Mouse (Mus musculus) midbrain, embryonic 15.5 days (tissue): ENCODE measurements around the gene Cad. TPM values are rescaled to one million over a fixed set of nuclear protein-coding genes. Genes with fewer than 3 reads are reported as not detected.

ENCODE experiments used
- ATAC-seq: fragments of 200-750 bp; cut with Nextera tagmentation; replicated peaks from 2 replicates; pipeline ENCODE4 v1.8.0; 2017; ENCODE audit warnings: moderate TSS enrichment
- H3K27ac ChIP-seq: fragments of 300-500 bp; sonication (generic); 2 replicates; pipeline ENCODE4 v1.5.1; 2015; ENCODE audit warnings: mild to moderate bottlenecking, inconsistent platforms
- H3K27me3 ChIP-seq: fragments of 300-500 bp; sonication (generic); replicated peaks from 2 replicates; pipeline ENCODE4 v1.6.1; 2015; ENCODE audit warnings: inconsistent platforms
- H3K36me3 ChIP-seq: fragments of 300-500 bp; sonication (generic); replicated peaks from 2 replicates; pipeline ENCODE4 v1.6.1; 2015; ENCODE audit warnings: inconsistent platforms
- H3K4me1 ChIP-seq: fragments of 300-500 bp; sonication (generic); 2 replicates; pipeline ENCODE4 v1.6.1; 2015; ENCODE audit warnings: inconsistent platforms
- H3K4me2 ChIP-seq: fragments of 300-500 bp; sonication (generic); 2 replicates; pipeline ENCODE4 v1.6.1; 2015; ENCODE audit warnings: inconsistent platforms, mild to moderate bottlenecking, moderate library complexity
- H3K4me3 ChIP-seq: fragments of 300-500 bp; sonication (generic); 2 replicates; pipeline ENCODE4 v1.5.1; 2015; ENCODE audit warnings: mild to moderate bottlenecking, inconsistent platforms
- H3K9ac ChIP-seq: fragments of 300-500 bp; sonication (generic); 2 replicates; pipeline ENCODE4 v1.6.1; 2015; ENCODE audit warnings: mild to moderate bottlenecking, inconsistent platforms
- H3K9me3 ChIP-seq: fragments of 300-500 bp; sonication (generic); 2 replicates; pipeline ENCODE4 v1.6.1; 2016; ENCODE audit warnings: inconsistent platforms
- WGBS: fragments of 180-500 bp; shearing (Covaris S2); methylation state at CpG from one replicate; pipeline ENCODE4 v1.1.7; 2015; ENCODE audit warnings: mixed read lengths; 5-methylcytosine and 5-hydroxymethylcytosine counted together
- polyA plus RNA-seq: library from polyadenylated mRNA; unstranded; fragments of >200 nt; fragmentation: Nextera tagmentation; extraction: Ambion mirVana; gene quantifications from 2 replicates; pipeline ENCODE4 v1.2.1, GENCODE M21; 2015

Cad gene
- polyA plus RNA-seq, 1 experiment from 2014 or later: 16.2 TPM

GRCm38 (mm10) chr5:31094100-31094798 lies 39.7 kb downstream of the Cad start:
- H3K4me2 ChIP-seq: peak overlapping the region; percentile 53
- WGBS: 1% methylated on average over 29 of the region's 29 CpGs

GRCm38 (mm10) chr5:31094799-31095691 lies 40.5 kb downstream of the Cad start:
- WGBS: under 1% methylated on average over 59 of the region's 59 CpGs
- ATAC-seq: peak; percentile 7; the same call in 1 of the 2 replicates
- Histone ChIP-seq H3K4me1 (peaks cover 30% of the 10 kb centered on the region), H3K9me3 (no peaks in the 10 kb centered on the region), H3K36me3 (no peaks in the 10 kb centered on the region), H3K4me2 (peak overlapping the region; percentile 53), H3K9ac (peak overlapping the region; percentile 0; the same call in 1 of the 2 replicates), H3K27me3 (peaks cover 72% of the 10 kb centered on the region), H3K27ac (no peak overlapping the region), H3K4me3 (peak overlapping the region; percentile 14)

More at GRCm38 (mm10) chr5:31094100-31094798, 39.7 kb downstream of the Cad start:
- H3K4me1 ChIP-seq: peaks cover 30% of the 10 kb centered on the region
- peak overlapping the region; percentile 44 for H3K4me3 ChIP-seq
- H3K9ac ChIP-seq: no peak overlapping the region
- H3K9me3 ChIP-seq: no peaks in the 10 kb centered on the region
- H3K27ac ChIP-seq: no peak overlapping the region
- no peaks in the 10 kb centered on the region for H3K36me3 ChIP-seq
- ATAC-seq: no peak
- H3K27me3 ChIP-seq: peaks cover 75% of the 10 kb centered on the region

GRCm38 (mm10) chr5:31095711-31096480 lies 41.3 kb downstream of the Cad start:
- 20% methylated on average over 11 of the region's 11 CpGs for WGBS
- Histone ChIP-seq H3K4me3 (peak overlapping the region; percentile 14; the same call in 1 of the 2 replicates), H3K9ac (no peak overlapping the region), H3K27me3 (peaks cover 64% of the 10 kb centered on the region), H3K4me2 (peak overlapping the region; percentile 53), H3K27ac (no peak overlapping the region), H3K9me3 (no peaks in the 10 kb centered on the region), H3K36me3 (no peaks in the 10 kb centered on the region), H3K4me1 (peaks cover 30% of the 10 kb centered on the region)
- peak; percentile 24; the same call in 1 of the 2 replicates for ATAC-seq

GRCm38 (mm10) chr5:31105814-31106335 lies 51.3 kb downstream of the Cad start, which contains the start of gene Dnajc5g:
Gene Dnajc5g (plus strand): TSS chr5:31106285.
- 86% methylated on average over 9 of the region's 9 CpGs for WGBS

GRCm38 (mm10) chr5:31108000-31108490 lies 53.5 kb downstream of the Cad start, which contains the start of gene Slc30a3:
Gene Slc30a3 (minus strand): TSS chr5:31108237.
- Histone ChIP-seq H3K4me2 (no peak within 1 kb of the TSS), H3K4me3 (no peak within 1 kb of the TSS), H3K9me3 (no peaks in the 10 kb centered on the region), H3K27ac (no peak within 1 kb of the TSS), H3K9ac (no peak within 1 kb of the TSS), H3K36me3 (no peaks in the 10 kb centered on the region), H3K27me3 (no peaks in the 10 kb centered on the region), H3K4me1 (no peaks in the 10 kb centered on the region)
- ATAC-seq: no peak
- 94% methylated on average over 18 of the region's 18 CpGs for WGBS

More at GRCm38 (mm10) chr5:31105814-31106335, 51.3 kb downstream of the Cad start, which contains the start of gene Dnajc5g:
- Histone ChIP-seq H3K4me2 (no peak within 1 kb of the TSS), H3K9me3 (no peaks in the 10 kb centered on the region), H3K27ac (no peak within 1 kb of the TSS), H3K4me1 (no peaks in the 10 kb centered on the region), H3K27me3 (no peaks in the 10 kb centered on the region), H3K4me3 (no peak within 1 kb of the TSS), H3K36me3 (no peaks in the 10 kb centered on the region), H3K9ac (no peak within 1 kb of the TSS)
- ATAC-seq: no peak

GRCm38 (mm10) chr5:31110781-31111180 lies 56.2 kb downstream of the Cad start:
- Histone ChIP-seq H3K4me1 (no peaks in the 10 kb centered on the region), H3K4me3 (no peak overlapping the region), H3K27me3 (no peaks in the 10 kb centered on the region), H3K9ac (no peak overlapping the region), H3K4me2 (no peak overlapping the region), H3K9me3 (no peaks in the 10 kb centered on the region), H3K36me3 (no peaks in the 10 kb centered on the region), H3K27ac (no peak overlapping the region)
- WGBS: 34% methylated on average over 7 of the region's 7 CpGs
- no peak for ATAC-seq

GRCm38 (mm10) chr5:31116354-31116753 lies 61.8 kb downstream of the Cad start, which contains the start of gene Trim54:
Gene Trim54 (plus strand): TSS chr5:31116712.
- H3K4me3 ChIP-seq: no peak within 1 kb of the TSS
- H3K36me3 ChIP-seq: no peaks in the 10 kb centered on the region
- H3K9me3 ChIP-seq: no peaks in the 10 kb centered on the region
- H3K27ac ChIP-seq: no peak within 1 kb of the TSS
- H3K4me2 ChIP-seq: no peak within 1 kb of the TSS
- H3K27me3 ChIP-seq: no peaks in the 10 kb centered on the region
- H3K9ac ChIP-seq: no peak within 1 kb of the TSS
- H3K4me1 ChIP-seq: no peaks in the 10 kb centered on the region
- ATAC-seq: no peak
- 45% methylated on average over 3 of the region's 3 CpGs for WGBS

GRCm38 (mm10) chr5:31116912-31117311 lies 62.3 kb downstream of the Cad start:
- no peak overlapping the region for H3K9ac ChIP-seq
- H3K4me3 ChIP-seq: no peak overlapping the region
- no peaks in the 10 kb centered on the region for H3K27me3 ChIP-seq
- no peaks in the 10 kb centered on the region for H3K36me3 ChIP-seq
- no peaks in the 10 kb centered on the region for H3K9me3 ChIP-seq
- H3K27ac ChIP-seq: no peak overlapping the region
- ATAC-seq: no peak
- no peaks in the 10 kb centered on the region for H3K4me1 ChIP-seq
- H3K4me2 ChIP-seq: no peak overlapping the region
- WGBS: 36% methylated on average over 10 of the region's 10 CpGs

- 89% methylated on average over 8 of the region's 8 CpGs for WGBS
- Histone ChIP-seq H3K4me1 (no peaks in the 10 kb centered on the region), H3K4me2 (no peak overlapping the region), H3K36me3 (no peaks in the 10 kb centered on the region), H3K27ac (no peak overlapping the region), H3K27me3 (no peaks in the 10 kb centered on the region), H3K9me3 (no peaks in the 10 kb centered on the region), H3K9ac (no peak overlapping the region), H3K4me3 (no peak overlapping the region)
- no peak for ATAC-seq
These were observed 66.5 kb downstream of the Cad start for GRCm38 (mm10) chr5:31121111-31121510.

GRCm38 (mm10) chr5:31123481-31123880 lies 68.9 kb downstream of the Cad start:
- H3K36me3 ChIP-seq: no peaks in the 10 kb centered on the region
- H3K9me3 ChIP-seq: no peaks in the 10 kb centered on the region
- H3K4me3 ChIP-seq: no peak overlapping the region
- no peaks in the 10 kb centered on the region for H3K4me1 ChIP-seq
- 42% methylated on average over 2 of the region's 2 CpGs for WGBS
- no peak overlapping the region for H3K27ac ChIP-seq
- no peaks in the 10 kb centered on the region for H3K27me3 ChIP-seq
- ATAC-seq: no peak
- no peak overlapping the region for H3K4me2 ChIP-seq
- no peak overlapping the region for H3K9ac ChIP-seq

GRCm38 (mm10) chr5:31126050-31126449 lies 71.5 kb downstream of the Cad start:
- no peak overlapping the region for H3K9ac ChIP-seq
- no peak for ATAC-seq

More at GRCm38 (mm10) chr5:31126050-31126449, 71.5 kb downstream of the Cad start:
- H3K27ac ChIP-seq: no peak overlapping the region
- no peak overlapping the region for H3K4me3 ChIP-seq
- no peaks in the 10 kb centered on the region; the same call in 1 of the 2 replicates for H3K27me3 ChIP-seq
- no peaks in the 10 kb centered on the region for H3K9me3 ChIP-seq
- H3K36me3 ChIP-seq: no peaks in the 10 kb centered on the region
- no peaks in the 10 kb centered on the region for H3K4me1 ChIP-seq
- 39% methylated on average over 5 of the region's 5 CpGs for WGBS
- no peak overlapping the region for H3K4me2 ChIP-seq
